Mouse (Mus musculus) heart, postnatal 36 days (tissue): Measurements from ENCODE around the gene Crxos. TPM values are rescaled to one million over a fixed set of nuclear protein-coding genes. Genes with fewer than 3 reads are reported as not detected.
"Not testable (repeated sequence)": the region's sequence is repeated elsewhere in the genome, so short reads cannot be mapped to it uniquely, and the experiment has no call there.

Experiments
- DNase-seq, 2 experiments: peaks; one replicate each; pipeline ENCODE4 v3.0.0; 2021 to 2022
- intact Hi-C: fragments of 180-260 bp; cut with DNase I; formaldehyde crosslinking; loops from one replicate; pipeline ENCODE4 v1.15.1; 2025
- total RNA-seq, 2 experiments: library from RNA; stranded (reverse); gene quantifications; 2 replicates each; pipeline ENCODE4 v1.2.3; 2021

Crxos gene
- not detected for total RNA-seq

DNA sequence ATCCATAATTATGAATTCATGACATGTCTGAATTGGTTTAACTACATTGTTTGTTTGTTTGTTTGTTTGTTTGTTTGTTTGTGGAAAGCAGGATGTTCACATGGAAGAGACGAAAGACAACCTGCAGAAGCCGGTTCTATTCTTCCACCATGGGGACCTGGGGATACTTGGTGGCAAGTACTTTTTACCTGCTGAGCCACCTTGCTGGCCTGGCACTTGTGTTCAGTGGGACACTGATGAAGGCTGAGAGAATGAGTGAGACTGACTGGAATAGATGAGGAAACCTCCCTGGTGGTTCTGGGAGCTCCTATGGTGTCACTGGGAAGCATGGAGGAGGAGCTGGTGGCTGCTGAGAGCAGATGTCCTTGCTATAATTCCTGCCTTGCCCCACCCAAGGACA lies at the start of gene Crxos:
Gene Crxos (plus strand): TSS at position 301 of the 400 bp plus-strand sequence.
- intact Hi-C loops, result no loop called here
- DNase-seq, result no peak

DNA sequence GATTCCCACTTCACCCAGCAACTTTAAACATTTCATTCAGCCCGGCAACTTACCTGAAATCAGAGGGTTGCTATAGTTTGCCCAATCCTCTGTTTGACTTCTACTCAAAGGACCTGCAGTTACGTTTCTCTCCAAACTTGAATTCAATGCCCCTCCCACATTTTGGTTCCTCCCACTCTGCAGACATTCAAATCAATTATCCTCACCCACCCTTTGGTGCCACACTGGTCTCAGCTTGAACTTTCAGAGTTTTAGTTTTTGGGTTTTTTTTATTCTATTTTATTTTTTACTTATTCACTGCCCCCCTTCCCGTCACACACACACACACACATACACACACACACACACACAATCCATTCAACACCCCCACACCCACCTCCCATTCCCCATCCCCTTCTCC lies 42.8 kb upstream of the Crxos start, which contains the start of gene Obox6:
Gene Obox6 (minus strand): TSS at position 101 of the 400 bp plus-strand sequence.
- intact Hi-C loops, result no loop called here

DNA sequence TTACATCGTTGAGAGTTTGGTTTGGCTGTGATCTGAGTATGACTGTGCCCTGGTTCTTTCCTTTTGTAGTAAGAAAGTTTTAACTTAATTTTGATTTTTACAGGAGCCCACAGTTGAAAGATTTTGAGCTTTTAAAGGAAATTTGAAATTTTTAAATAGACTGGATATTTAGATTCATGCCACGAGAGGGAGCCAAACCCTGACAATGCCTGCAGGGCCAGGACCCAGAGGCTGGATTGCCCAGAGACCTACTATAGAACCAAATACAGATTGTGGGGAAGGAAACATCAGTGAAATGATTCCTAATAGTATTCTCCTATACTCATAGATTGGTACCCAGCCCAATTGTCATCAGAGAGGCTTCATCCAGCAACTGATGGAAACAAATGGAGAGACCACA lies 22.8 kb upstream of the Crxos start:
- intact Hi-C loops, result no loop called here
- DNase-seq, result no peak

More for the DNA sequence above, 42.8 kb upstream of the Crxos start, which contains the start of gene Obox6:
- no peak for DNase-seq

DNA sequence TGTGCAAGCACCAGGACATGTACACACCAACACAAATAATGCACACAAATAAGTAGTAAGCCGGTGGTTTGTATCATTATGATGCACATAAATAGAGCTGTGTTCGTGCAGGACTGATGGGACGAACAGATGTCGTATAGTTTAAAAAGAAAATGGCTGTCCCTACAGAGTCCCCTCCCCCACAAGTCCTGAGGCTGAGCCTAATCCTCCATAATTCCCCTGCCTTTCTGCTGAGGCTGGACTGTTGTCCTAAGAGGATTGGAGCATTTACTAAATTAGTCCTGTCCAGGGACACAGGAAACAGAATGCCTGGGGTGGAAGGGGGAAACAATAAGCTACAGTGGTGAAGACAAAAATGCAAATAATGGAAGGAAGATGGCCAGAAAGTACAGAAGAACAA lies 18.3 kb upstream of the Crxos start:
- intact Hi-C loops, result no loop called here
- no peak for DNase-seq

DNA sequence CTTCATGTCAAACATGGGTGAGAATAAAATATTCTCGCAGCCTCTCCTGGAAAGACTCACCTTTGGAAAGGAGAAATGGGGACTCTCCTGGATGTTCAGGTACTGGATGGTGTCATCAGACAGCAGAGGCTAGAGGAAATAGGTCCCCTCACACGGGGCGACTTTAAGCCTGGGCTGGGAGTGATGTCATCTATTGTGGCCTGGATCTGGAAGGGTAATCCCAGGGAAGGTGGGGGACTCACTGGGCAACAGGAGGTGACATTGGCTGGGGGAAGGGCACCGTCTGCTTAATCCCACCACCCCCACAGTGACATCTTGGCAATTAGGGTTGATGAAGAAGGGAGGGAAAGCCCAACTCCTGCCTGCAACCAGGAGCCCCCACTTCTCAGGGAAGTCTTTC lies 2.7 kb upstream of the Crxos start, which contains the start of gene Crx:
Gene Crx (minus strand): TSS at position 213 of the 400 bp plus-strand sequence.
- intact Hi-C loops, result no loop called here
- no peak for DNase-seq

DNA sequence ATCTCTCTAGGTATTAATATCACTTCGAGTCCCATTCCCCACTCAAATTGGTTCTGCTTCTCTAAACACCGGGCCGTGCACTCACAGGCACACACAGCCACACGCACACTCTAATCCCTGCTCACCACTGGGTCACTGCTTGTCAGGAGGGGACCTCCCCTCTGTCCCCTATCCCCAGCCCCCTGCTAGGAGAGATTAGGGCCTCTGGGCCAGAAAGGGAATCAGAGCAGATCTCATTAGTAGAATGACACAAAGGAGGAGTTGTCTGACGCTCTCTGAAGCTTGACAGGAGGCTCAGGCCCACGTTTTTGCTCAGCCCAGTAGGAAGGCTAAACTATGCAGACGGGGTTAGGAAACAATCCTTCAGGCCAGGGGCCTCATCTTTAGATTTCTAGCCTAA lies 1.0 kb upstream of the Crxos start:
- intact Hi-C loops, result no loop called here
- DNase-seq, result no peak

DNA sequence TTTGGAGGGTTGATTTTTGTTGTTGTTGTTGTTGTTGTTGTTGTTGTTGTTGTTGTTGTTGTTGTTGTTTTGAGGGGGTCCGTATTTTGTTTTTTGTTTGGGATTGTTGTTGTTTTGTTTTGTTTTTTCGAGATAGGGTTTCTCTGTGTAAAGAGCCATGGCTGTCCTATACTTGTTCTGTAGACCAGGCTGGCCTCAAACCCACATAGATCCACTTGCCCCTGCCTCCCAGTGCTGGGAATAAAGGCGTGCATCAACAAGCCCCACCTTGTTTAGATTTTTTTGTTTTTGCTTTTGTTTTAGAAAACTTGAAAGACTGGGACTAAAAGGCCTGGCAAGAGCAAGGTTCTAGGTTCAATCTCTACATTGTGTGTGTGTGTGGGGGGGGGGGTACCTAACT lies 586 bp upstream of the Crxos start:
- intact Hi-C loops, result no loop called here
- no peak for DNase-seq

DNA sequence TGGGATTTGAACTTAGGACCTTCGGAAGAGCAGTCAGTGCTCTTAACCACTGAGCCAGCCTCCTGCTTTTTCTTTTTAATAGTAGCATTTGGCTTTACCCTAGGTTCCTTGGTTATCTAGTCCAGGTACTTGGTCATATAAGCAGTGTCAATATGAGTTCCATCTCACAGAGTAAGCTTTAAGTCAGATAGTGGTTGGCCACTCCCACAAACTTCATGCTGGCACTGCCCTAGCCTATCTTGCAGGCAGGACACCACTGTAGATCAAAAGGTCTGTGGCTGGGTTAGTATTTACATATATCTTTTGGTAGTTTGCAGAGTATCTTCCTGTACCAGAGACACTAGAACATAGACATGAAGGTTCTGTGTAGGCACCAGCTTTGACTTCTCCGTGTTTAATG lies 1.7 kb downstream of the Crxos start:
- intact Hi-C loops, result no loop called here
- DNase-seq, result no peak

DNA sequence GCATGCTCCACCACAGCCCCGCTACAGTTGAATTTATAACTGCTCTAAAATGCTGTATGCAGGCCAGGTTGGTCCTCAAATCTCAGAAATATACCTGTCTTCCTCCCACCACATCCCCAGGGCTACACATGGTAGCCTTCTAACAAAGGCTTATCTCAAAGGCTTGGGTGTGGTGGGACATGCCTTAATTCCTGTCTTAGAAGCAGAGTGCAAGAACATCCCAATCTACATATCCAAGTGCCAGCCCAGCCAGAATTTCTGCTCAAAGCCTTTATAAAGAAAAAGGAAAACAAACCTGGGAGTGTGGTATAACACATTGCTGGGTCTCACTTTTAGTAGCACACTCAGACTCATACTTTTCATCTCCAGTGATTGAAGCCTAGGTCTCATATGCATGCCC lies 11.8 kb downstream of the Crxos start:
- intact Hi-C loops, result no loop called here
- DNase-seq, result no peak

DNA sequence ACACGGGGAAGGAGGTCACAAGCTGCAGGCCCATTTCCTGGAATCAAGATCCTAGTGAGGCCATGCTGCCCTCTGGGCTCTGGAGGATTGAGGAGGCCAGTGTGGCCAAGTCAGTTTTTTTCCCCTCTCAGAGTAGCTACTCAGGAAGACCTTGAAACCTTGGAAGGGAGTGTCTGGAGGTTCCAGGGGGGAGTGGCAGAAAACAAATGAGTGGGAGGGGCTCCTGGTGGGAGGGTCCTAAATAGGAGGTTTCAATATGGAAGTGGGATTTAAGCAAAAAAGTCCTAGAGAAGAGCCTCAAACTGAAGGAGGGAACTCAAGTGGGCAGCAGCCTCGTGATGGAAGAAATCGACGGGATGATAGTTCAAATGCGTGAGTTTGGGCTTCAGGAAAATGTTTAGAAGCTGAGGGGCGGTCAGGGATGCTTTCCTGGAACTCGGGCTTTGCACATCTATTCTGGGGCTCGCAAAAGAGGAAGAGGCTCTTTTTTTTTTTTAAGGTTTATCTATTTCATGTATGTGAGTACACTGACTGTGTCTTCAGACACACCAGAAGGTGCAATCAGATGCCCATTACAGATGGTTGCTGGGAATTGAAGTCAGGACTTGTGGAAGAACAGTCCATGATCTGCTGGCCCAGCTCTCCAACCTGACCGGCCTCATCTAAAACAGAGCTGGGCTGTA lies 19.1 kb downstream of the Crxos start:
- intact Hi-C loops, result no loop called here
- no peak for DNase-seq

DNA sequence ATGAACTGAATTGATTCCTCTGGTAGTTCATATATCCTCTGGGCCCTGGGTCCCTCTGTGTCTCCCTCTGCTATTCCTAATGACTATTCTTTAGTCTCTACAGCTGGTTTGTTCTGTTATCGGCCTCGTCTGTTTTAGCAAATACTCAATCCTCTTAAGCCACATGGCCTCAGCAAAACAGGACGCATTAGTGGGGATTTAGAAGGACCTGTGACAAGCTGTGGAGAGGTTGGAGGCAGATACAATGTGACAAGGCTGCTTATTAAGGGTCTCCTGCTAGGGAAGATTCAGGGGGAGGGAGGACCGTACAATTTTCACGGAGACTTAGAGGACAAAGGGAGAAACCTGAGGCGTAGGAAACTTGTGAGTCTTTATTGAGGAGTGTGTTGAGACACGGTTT lies 23.4 kb downstream of the Crxos start:
- intact Hi-C loops, result no loop called here

DNA sequence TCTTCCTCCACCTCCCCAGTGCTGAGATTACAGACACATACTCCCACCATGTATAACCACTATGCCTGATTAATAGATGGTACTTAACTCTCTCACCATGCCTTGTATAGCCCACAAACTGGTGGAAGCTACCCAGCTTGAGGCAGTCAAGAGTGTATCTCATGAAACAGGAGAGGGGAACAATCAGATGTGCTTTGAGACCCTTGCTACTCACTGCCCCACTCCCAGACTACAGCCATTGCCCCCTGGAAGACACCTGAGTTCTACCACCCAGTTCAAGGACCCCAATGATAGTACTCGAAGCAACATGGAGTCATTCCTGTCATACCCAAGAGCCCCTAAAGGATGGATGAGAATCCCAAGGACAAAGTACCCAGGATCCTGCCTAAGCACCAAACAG lies 24.2 kb downstream of the Crxos start:
- DNase-seq, result no peak
- intact Hi-C loops, result no loop called here

More for the DNA sequence above, 23.4 kb downstream of the Crxos start:
- DNase-seq, result no peak

DNA sequence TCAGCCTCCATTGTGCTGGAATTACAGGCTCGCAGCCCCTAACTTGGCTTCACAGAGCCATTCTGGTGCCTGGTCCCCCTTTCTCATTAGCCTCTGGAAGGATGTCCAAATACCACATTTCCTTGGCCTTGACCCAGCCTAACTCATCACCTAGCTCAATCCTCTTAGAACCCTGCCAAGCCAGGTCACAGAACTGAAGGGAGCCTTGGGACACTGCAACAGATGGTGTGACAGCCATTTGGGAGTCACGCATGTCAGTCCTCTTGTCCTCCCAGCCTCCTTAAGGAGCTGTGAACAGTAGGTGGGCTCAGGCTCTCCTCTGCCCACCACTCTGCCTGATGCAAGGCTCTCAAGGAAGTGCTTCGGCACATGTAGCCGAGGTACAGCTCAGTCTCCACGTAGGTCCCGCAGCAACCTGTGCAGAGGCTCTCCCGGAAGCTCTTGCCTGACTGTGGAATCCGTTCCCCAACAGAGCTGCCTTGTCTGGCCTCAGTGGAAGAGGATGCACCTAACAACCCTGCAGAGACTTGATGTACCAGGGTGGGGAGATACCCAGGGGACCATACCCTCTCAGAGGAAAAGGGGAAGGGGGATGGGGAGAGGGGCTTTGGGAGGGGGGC lies 25.7 kb downstream of the Crxos start:
- no peak for DNase-seq
- intact Hi-C loops, result no loop called here

DNA sequence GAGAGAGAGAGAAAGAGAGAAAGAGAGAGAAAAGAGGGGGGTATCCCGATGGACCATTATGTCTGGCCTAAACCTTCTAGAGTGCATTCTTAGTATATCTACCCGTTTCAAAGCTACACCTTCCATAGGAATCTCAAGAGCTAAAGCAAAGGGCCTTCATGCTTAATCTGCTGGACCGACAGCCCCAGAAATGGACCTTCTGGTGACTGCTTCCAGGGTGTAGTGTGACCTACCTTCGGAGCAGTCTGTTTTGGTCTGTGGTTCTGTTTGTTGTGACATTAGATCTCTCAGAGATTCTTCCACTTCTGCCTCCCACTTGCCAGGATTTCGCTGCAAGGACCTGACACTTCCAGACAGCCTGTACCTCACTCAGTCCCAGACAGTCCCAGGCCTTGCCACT lies 28.1 kb downstream of the Crxos start:
- intact Hi-C loops, result no loop called here
- no peak for DNase-seq

DNA sequence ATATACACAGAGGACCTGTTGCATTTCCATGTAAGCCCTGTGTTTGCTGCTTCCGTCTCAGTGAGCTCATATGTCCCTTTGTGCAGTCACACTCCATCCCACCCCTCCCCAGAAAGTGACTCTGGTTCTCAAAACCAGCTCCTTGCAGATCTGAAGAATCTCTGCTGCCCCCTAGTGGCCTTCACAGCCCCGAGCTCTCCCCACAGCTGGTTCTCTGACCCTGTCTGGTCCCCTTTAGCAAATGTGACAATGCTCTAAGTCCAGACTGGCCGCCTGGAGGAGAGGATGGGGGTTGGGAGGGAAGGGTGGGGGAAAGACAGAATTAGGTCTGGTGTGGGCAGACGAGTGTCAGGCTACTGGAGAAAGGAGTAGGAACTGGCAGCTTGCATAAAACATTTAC lies 29.8 kb downstream of the Crxos start:
- intact Hi-C loops, result no loop called here

DNA sequence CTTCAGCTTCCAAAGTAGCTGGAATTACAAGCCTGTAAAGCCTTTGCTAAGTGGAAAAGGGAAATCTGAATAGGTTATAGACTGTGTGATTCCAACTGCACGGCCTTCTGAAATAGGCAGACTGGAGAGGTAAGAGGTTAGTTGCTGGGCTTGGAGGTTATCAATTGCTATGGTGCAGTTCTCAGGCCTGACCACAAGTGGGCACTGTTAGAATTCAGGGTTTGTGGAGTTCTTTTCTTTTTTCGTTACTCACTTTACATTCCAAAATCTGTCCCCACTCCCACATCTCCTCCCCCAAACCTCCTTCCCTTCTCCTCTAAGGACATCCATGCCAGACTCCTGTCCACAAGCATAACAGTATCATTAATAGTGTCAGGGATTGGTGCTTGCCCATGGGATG lies 31.8 kb downstream of the Crxos start:
- intact Hi-C loops, result no loop called here
- peak; percentile 34 to 57 for DNase-seq

More for the DNA sequence above, 29.8 kb downstream of the Crxos start:
- peak; percentile 64 to 75 for DNase-seq

DNA sequence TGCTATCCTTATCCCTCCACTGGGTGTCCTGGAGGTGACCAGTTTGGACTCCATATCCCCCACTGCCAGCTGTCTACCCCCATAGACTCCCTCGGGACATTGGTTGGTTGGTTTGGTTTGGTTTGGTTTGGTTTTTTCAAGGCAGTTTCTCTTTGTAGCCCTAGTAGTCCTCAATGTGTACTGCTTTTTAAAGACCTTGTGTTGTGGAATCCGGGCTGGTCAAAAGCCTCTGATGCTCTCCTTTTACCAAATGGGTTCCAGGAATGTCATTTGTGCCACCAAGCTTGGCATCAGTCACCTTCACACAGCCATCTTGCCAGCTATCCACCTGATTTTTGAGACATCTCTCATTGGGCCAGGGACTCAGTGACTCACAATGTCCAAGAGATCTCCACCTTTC lies 32.3 kb downstream of the Crxos start:
- intact Hi-C loops, result no loop called here
- DNase-seq, result no peak

DNA sequence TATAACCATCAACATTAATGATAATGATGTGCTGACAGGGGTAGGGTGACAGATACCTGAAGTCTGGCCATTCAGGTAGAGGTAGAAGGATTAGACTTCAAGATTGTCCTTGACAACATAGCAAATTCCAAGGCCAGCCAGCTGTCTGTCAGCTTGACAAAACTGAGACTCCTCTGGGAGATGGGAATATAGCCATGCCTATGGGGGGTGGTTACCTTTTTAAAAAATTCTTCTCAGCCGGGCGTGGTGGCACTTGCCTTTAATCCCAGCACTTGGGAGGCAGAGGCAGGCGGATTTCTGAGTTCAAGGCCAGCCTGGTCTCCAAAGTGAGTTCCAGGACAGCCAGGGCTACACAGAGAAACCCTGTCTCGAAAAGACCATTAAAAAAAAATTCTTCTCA lies 33.3 kb downstream of the Crxos start:
- intact Hi-C loops, DNase-seq: not testable (repeated sequence)

DNA sequence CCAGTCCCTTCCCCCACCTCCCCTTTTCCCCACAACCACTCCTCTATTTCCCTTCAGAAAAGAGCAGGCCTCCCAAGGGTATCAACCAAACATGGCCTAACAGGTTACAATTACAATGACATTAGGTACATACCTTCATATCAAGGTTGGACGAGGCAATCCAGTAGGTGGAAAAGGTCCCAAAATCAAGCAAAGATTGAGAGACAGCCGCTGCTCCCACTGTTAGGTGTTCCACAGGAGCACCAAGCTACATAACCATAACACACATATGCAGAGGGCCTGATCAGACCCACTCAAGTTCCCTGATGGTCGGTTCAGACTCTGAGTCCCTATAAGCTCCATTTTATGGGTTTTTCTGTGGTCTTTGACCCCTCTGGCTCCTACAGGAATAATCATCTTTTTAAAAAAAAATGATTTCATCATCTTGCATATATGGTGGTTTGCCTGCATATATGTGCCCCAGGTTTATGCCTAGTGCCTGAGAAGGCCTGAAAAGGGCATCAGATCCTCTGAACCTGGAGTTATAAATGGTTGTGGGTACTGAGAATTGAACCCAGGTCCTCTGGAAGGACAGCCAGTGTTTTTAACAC lies 33.8 kb downstream of the Crxos start:
- no peak for DNase-seq
- intact Hi-C loops, result no loop called here

DNA sequence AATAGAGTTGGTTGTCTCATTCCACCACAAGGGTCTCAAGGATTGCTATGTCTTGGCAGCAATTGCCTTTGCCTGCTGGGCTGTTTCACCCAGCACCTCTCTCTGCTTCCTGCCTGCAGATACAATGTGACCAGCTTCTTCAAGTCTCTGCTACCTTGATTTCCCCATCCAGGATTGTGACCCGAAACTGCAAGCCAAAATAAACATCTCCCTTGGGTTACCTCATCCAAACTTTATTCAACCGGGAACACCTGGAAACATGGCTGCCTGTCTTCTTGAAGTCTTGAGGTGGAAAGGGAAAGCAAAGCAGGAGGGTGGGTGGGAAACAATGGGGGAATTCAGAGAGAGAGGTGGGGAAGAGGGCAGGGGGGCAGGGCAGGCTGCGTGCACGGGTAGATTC lies 34.6 kb downstream of the Crxos start:
- DNase-seq, result no peak
- intact Hi-C loops, result no loop called here

DNA sequence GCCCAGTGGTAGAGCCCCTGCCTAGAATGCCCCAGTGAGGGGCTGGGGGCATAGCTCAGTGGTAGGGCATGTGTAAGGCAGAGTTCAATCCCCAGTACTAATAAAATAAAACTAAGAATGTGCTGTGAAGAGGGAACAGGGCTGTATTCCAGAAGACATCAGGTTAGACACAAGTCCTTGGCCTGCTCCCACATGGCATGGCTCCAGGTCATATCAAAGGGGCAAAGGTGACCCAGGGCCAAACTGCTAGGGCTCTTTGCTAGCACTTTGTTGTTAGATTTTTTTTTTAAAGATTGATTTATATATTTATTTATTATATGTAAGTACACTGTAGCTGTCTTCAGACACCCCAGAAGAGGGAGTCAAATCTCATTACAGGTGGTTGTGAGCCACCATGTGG lies 36.0 kb downstream of the Crxos start:
- DNase-seq, result no peak
- intact Hi-C loops, result no loop called here

DNA sequence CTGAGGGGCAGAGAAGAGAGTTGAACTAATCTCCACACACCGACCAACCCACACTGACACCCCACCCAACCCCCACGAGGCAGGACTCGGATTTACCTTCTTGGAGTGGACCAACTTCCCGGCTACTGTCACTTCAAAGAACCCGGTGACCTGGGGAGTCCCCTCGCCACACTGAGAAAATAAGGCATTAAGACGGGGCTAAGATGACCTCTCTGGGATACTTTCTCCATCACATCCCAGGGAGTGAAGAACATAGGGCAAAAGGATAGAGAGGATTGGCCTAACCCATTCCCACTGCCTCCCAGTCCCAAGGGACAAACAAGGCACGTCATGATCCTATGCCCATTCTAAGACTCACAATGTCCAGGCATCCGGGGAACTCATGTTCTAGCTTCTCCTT lies 37.5 kb downstream of the Crxos start:
- intact Hi-C loops, result loop anchor here (5.0 kb wide), 1 partner anchor 132 kb away; no protein-coding TSS in a partner anchor
- DNase-seq, result no peak
